Mouse (Mus musculus) forebrain, embryonic 14.5 days (tissue): ENCODE results near the gene Zfpl1. TPM values are rescaled to one million over a fixed set of nuclear protein-coding genes. Genes with fewer than 3 reads are reported as not detected.

Experiments
- ATAC-seq: fragments of 200-750 bp; cut with Nextera tagmentation; 2 replicates; pipeline ENCODE4 v1.8.0; 2017; ENCODE audit warnings: mild to moderate bottlenecking, moderate library complexity
- DNase-seq: peaks from one replicate; pipeline ENCODE4 v3.0.0-alpha.2; 2015; ENCODE audit warnings: low spot score
- H3K27ac ChIP-seq: fragments of 300-500 bp; sonication (generic); 2 replicates; pipeline ENCODE4 v1.5.1; 2014; ENCODE audit warnings: low read depth, mild to moderate bottlenecking, control low read depth, low read length, moderate library complexity
- H3K27me3 ChIP-seq: fragments of 300-500 bp; sonication (generic); replicated peaks from 2 replicates; pipeline ENCODE4 v1.6.1; 2014; ENCODE audit warnings: low read length, control low read depth, mixed read lengths; ENCODE audit not compliant: control insufficient read depth, insufficient read depth
- H3K36me3 ChIP-seq: fragments of 300-500 bp; sonication (generic); 2 replicates; pipeline ENCODE4 v1.6.1; 2014; ENCODE audit warnings: low read length, control low read depth; ENCODE audit not compliant: control insufficient read depth, insufficient read depth
- H3K4me1 ChIP-seq: fragments of 300-500 bp; sonication (generic); 2 replicates; pipeline ENCODE4 v1.6.1; 2014; ENCODE audit warnings: antibody characterized with exemption, low read length, control low read depth; ENCODE audit not compliant: control insufficient read depth, insufficient read depth
- H3K4me2 ChIP-seq: fragments of 300-500 bp; sonication (generic); 2 replicates; pipeline ENCODE4 v1.6.1; 2014; ENCODE audit warnings: mild to moderate bottlenecking, control low read depth, low read length
- H3K4me3 ChIP-seq: fragments of 300-500 bp; sonication (generic); 2 replicates; pipeline ENCODE4 v1.5.1; 2014; ENCODE audit warnings: low read depth, low read length, control low read depth
- H3K9ac ChIP-seq: fragments of 300-500 bp; sonication (generic); 2 replicates; pipeline ENCODE4 v1.6.1; 2014; ENCODE audit warnings: mild to moderate bottlenecking, low read length, control low read depth, moderate library complexity
- H3K9me3 ChIP-seq: fragments of 300-500 bp; sonication (generic); replicated peaks from 2 replicates; pipeline ENCODE4 v1.6.1; 2016; ENCODE audit warnings: low read length, control low read depth, mixed read lengths; ENCODE audit not compliant: control insufficient read depth
- WGBS: fragments of 180-500 bp; shearing (Covaris S2); extraction: QIAGEN DNeasy Blood & Tissue Kit; methylation state at CpG from one replicate; pipeline ENCODE4 v1.1.7; 2014; 5-methylcytosine and 5-hydroxymethylcytosine counted together
- polyA plus RNA-seq: library from polyadenylated mRNA; unstranded; fragments of >200 nt; fragmentation: Nextera tagmentation; extraction: Ambion mirVana; gene quantifications from 2 replicates; pipeline ENCODE4 v1.2.1, GENCODE M21; 2014

Gene Zfpl1
- polyA plus RNA-seq, 1 experiment from 2014 or later = 87.2 TPM

DNA sequence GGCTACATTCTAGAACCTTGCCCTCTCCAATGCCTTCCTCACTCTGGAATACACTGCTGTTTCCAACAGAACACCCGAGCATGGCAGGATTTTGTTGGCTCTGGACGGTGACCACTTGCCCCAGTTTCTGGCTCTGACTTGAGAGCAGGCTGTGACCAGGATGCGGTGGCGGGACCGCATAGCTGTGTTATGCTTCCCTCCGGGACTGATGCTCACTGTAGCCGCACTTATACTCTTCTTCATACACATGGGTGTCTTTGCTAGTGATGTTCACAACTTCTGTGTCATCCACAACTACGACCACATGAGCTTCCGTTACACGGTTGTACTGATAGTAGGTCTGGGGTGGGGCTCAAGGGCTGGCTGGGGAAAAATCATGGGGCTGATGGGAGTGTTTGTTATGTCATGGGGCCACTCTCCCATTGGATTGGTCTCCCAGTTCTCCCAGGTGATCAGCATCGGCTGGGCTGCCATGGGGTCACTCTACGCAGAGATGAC, 4.7 kb downstream of the Zfpl1 start, which contains the start of gene Tmem262:
Gene Tmem262 (plus strand): TSS at position 51 of the 498 bp plus-strand sequence.
- ATAC-seq (no peak), DNase-seq (no peak)
- Histone ChIP-seq H3K36me3 (peaks cover 33% of the 10 kb centered on the region), H3K9ac (no peak within 1 kb of the TSS), H3K4me1 (peaks cover 13% of the 10 kb centered on the region), H3K27me3 (no peaks in the 10 kb centered on the region), H3K4me2 (no peak within 1 kb of the TSS), H3K9me3 (no peaks in the 10 kb centered on the region), H3K4me3 (no peak within 1 kb of the TSS), H3K27ac (no peak within 1 kb of the TSS)
- 95% methylated on average over 12 of the region's 12 CpGs for WGBS

DNA sequence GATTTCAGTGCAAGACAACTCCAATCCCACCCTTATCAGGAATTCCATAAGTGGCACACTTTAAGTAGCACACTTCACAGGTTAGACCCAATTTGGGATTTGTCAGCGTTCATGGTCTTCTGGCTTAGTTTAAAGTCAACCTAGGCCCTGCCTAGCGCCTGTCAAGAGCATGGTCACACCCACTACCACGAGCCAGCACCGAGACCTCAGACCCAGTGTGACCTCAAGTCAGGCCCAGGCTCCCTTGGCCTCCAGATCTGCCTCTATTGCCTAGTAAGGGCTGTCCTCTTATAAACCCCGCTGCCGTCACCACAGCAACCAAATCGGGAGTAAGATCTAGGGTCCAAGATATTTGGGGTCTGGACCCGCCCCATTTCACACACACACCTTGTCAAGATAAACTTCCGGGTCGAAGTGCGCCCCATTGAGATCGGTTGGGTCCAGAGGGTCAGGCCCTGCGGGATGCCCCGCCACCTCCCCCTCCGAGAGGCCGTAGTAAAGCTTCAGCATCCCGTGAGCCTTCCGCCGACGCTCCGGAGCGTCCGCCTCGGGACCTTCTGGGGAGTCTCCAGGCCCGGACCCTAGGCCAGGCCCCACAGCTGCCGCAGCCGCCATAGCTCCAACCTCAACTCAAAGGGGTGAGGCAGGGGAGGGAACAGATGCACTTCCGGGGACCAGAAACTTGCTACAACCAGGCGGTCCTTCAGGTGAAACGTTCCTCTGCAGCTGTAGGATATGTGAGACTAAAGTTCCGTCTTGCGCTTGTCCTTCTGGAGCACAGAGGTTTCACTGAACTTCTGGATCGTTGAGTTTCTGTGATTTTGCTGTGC, 8.0 kb downstream of the Zfpl1 start, which contains the start of gene Vps51:
Gene Vps51 (minus strand): TSS at position 668 of the 830 bp plus-strand sequence.
- peaks cover 41% of the 10 kb centered on the region for H3K36me3 ChIP-seq

DNA sequence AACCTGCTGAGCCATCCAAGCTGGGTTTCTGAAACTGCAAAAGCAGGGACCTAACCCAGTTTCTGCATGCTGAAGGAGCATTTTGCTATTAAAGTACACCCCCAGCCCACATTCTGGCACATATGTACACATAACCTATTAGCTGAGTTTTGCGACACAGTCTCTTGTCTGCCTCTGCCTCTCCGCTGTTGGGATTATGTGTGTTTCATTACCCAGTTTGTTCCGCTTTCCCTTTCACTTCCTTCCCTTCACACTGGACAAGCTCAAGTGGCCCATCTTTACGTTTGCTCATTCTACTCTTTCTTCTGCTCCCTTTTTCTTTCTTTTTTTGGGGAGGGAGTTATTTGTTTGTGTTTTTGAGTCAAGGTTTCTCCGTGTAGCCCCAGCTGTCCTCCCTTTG, 10.9 kb downstream of the Zfpl1 start:
- no peak for DNase-seq
- Histone ChIP-seq H3K36me3 (peaks cover 46% of the 10 kb centered on the region), H3K4me1 (peaks cover 7% of the 10 kb centered on the region), H3K4me3 (no peak overlapping the region), H3K9ac (no peak overlapping the region), H3K27me3 (no peaks in the 10 kb centered on the region), H3K4me2 (no peak overlapping the region), H3K27ac (no peak overlapping the region), H3K9me3 (no peaks in the 10 kb centered on the region)
- 92% methylated on average over 5 of the region's 5 CpGs for WGBS
- ATAC-seq = no peak

More for the DNA sequence above, 8.0 kb downstream of the Zfpl1 start, which contains the start of gene Vps51:
- Histone ChIP-seq H3K4me2 (peak within 1 kb of the TSS; percentile 87), H3K4me3 (peak within 1 kb of the TSS; percentile 56), H3K4me1 (peaks cover 7% of the 10 kb centered on the region), H3K9me3 (no peaks in the 10 kb centered on the region), H3K27me3 (no peaks in the 10 kb centered on the region), H3K27ac (peak within 1 kb of the TSS; percentile 49; the same call in 1 of the 2 replicates), H3K9ac (peak within 1 kb of the TSS; percentile 70)
- DNase-seq (peak; percentile 94), ATAC-seq (peak; percentile 90)
- WGBS = 1% methylated on average over 33 of the region's 33 CpGs

DNA sequence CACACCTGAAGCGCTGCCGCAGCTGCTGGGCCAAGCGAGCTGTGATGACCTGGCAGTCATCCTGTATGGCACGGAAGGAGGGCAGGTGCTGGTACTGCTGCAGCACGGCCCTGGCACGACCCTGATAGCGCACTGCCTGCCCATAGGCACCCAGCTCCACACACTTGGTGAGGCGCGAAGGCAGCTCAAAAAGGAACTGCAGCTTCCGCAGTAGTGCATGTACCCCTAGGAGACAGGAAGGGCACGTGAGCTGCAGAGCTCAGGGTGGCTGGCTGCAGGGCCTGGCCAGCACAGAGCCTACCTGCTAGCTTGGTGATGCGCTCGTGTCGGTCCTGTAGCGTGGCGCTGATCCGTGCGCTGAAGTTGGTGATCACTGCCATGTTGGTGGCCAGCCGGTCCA, 13.5 kb downstream of the Zfpl1 start:
- 96% methylated on average over 19 of the region's 19 CpGs for WGBS
- DNase-seq (no peak), ATAC-seq (no peak)
- H3K4me1 ChIP-seq = peaks cover 10% of the 10 kb centered on the region
- H3K9me3 ChIP-seq = no peaks in the 10 kb centered on the region
- H3K27ac ChIP-seq = no peak overlapping the region
- H3K4me3 ChIP-seq = no peak overlapping the region
- H3K4me2 ChIP-seq = no peak overlapping the region
- peaks cover 49% of the 10 kb centered on the region for H3K36me3 ChIP-seq
- H3K9ac ChIP-seq = no peak overlapping the region
- H3K27me3 ChIP-seq = no peaks in the 10 kb centered on the region

DNA sequence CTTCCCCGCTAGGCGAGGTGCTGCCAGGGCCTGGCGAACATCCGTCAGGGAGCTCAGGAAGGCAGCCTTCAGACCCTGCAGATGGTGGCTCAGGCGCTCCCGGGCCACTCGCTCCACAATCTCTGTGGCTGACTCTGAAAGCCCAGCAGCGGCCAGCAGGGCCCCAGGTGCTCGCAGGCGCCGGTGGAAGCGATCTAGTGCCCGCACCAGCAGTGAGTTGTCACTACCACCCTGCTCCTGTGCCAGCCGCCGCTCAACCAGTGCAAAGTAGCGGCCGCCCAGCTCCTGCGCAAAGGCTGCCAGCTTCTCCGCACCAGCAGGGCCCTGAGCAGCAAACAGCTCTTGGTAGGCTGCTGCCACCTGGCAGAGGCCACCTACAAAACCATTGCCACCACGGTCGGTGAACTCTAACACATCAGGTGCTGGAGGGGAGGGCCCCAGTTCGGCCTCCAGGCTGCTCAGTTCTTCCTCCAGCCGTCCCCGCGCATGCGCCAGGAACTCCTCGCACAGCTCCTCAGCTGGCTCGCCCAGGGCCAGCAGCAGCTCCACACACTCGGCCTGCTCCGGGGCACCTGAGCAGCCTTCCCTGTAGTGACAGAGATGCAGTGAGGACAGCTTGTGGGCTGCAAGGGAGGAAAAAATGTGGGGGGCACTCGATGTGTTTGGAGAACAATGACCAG, 14.0 kb downstream of the Zfpl1 start:
- Histone ChIP-seq H3K4me2 (no peak overlapping the region), H3K4me1 (peaks cover 9% of the 10 kb centered on the region; the same call in 1 of the 2 replicates), H3K4me3 (no peak overlapping the region), H3K9me3 (no peaks in the 10 kb centered on the region), H3K27me3 (no peaks in the 10 kb centered on the region), H3K27ac (no peak overlapping the region), H3K9ac (no peak overlapping the region), H3K36me3 (peaks cover 49% of the 10 kb centered on the region)
- 92% methylated on average over 31 of the region's 31 CpGs for WGBS
- ATAC-seq (no peak), DNase-seq (no peak)

DNA sequence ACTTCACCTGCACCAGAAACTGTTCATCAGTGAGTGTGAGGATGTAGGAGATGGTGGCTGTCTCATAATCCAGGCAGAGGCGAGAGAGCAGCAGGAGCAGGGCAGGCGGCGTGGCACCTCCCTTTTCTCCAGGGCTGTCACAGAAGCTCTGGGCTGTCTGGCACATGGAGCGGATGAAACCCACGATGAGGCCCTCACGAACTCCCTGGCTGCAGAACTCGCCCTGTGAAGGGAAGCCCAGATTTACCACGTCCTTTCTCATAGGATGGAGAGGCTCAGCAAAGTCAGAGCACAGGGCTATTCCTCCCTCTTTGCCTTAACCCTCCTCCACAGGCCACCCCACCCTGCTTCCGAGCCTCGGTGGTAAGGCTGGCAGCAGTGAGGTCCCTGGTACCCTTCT, 14.9 kb downstream of the Zfpl1 start:
- Histone ChIP-seq H3K27ac (no peak overlapping the region), H3K4me3 (no peak overlapping the region), H3K27me3 (no peaks in the 10 kb centered on the region), H3K9ac (no peak overlapping the region), H3K36me3 (peaks cover 44% of the 10 kb centered on the region), H3K4me2 (no peak overlapping the region), H3K4me1 (peaks cover 9% of the 10 kb centered on the region; the same call in 1 of the 2 replicates), H3K9me3 (no peaks in the 10 kb centered on the region)
- WGBS = 93% methylated on average over 10 of the region's 10 CpGs
- ATAC-seq (no peak), DNase-seq (no peak)

DNA sequence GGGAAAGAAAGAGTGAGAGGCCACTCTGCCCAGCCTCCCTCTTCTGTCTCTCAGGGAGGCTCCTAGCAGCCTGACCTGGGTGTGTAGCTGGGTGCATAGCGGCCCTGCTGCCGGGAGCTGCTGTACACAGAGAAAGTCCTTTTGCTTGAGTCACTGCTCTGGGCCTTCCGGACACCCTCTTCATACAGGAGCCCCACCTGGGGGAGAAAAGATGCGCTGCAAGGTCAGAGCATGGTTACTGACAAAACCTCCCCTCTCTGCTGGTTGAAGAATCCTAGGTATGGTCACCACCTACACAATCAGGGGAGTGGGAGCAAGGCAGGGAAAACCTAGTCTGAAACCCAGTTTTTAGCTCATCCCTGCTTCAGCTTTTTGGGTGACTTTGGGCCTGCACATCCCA, 15.8 kb downstream of the Zfpl1 start:
- Histone ChIP-seq H3K27me3 (no peaks in the 10 kb centered on the region), H3K4me1 (peaks cover 9% of the 10 kb centered on the region; the same call in 1 of the 2 replicates), H3K27ac (no peak overlapping the region), H3K9me3 (no peaks in the 10 kb centered on the region), H3K4me2 (no peak overlapping the region), H3K36me3 (peaks cover 37% of the 10 kb centered on the region), H3K4me3 (no peak overlapping the region), H3K9ac (no peak overlapping the region)
- DNase-seq (no peak), ATAC-seq (no peak)
- WGBS = 81% methylated on average over 4 of the region's 4 CpGs

DNA sequence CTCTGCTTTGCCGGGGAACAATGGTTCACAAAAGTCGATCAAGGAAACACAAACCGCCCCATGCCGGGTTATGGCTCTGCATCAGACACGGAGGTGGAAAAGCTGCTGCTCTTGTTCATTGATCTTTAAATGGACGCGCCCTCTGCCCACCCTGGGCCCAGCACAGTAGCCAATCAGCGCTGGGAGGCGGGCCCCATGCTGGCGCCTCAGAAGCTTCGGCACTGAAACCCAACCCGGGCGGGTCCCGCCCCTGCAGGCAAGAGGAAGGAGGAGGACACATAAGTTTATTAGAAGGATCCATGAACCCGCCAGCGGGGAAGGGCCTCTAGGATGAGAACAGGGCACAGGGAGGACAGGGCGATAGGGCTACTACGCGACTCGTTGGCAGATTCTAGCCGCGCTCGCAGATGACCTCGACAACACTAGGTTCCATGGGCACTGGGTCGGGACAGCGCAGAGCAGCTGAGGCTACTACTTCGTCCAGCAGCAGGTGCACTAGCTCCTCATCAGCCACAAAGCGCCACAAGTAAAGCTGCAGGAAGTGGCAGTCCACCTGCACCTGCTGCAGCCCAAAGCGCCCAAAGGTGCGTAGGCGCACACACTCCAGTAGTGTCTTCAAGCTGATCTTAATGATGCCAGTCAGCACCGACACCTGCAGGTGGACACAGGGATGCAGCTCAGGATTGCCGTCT, 16.9 kb downstream of the Zfpl1 start, which contains the start of gene Tm7sf2:
Gene Tm7sf2 (minus strand): TSS at position 650 of the 692 bp plus-strand sequence.
- WGBS = 10% methylated on average over 30 of the region's 33 CpGs
- peak within 1 kb of the TSS; percentile 49 for H3K4me3 ChIP-seq
- no peaks in the 10 kb centered on the region for H3K27me3 ChIP-seq
- H3K9me3 ChIP-seq = no peaks in the 10 kb centered on the region
- DNase-seq (peak; percentile 94), ATAC-seq (peak; percentile 93)
- H3K4me2 ChIP-seq = peak within 1 kb of the TSS; percentile 93
- H3K9ac ChIP-seq = peak within 1 kb of the TSS; percentile 77
- H3K27ac ChIP-seq = peak within 1 kb of the TSS; percentile 83
- H3K4me1 ChIP-seq = peaks cover 9% of the 10 kb centered on the region; the same call in 1 of the 2 replicates
- H3K36me3 ChIP-seq = peaks cover 32% of the 10 kb centered on the region
